Mouse (Mus musculus): ENCODE data around the gene Rpl34. TPM values are rescaled to one million over a fixed set of nuclear protein-coding genes. Genes with fewer than 3 reads are reported as not detected.

Gene Rpl34
- 3,144 and 3,276 TPM in 2 replicates for total RNA-seq (2017)

DNA sequence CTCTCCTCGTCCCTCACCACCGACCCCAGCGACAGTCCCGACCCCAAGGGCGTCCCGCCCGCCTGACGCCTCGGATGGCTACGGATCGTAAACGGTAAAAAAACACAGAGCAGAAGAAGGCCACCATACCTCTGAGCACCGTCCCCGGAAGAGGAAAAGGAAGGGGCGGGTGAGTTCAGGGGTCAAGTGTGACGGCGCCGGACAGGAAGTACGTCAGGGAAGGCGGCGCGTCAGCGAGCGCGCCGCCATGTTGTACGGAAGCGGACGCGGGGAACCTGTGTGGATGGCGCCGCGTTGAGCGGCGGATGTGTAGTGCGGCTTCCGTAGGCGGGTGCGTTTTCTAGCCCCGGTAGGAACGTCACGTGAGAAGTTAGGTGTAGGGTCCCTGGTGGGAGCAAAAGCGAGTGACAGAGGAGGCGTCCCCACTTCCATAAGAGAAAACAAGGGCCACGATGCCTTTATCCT is at the start of gene Rpl34:
Rpl34 (minus strand) TSS at position 210 of the 465 bp plus-strand sequence.
- ATAC-seq (replicated peaks in 1 of 2; ENCODE audit: insufficient read depth in 1 of 2, low FRiP score in 2 of 2, low TSS enrichment in 1 of 2, low read depth in 1 of 2, poor library complexity in 2 of 2, severe bottlenecking in 2 of 2) = peak; percentile 92 to 98

- no peak for ATAC-seq (replicated peaks in 1 of 2; ENCODE audit: insufficient read depth in 1 of 2, low FRiP score in 2 of 2, low TSS enrichment in 1 of 2, low read depth in 1 of 2, poor library complexity in 2 of 2, severe bottlenecking in 2 of 2)
Measured at GRCm38 (mm10) chr3:130768172-130768571, 38.0 kb upstream of the Rpl34 start.

GRCm38 (mm10) chr3:130764091-130764490 is 33.9 kb upstream of the Rpl34 start:
- no peak for ATAC-seq (replicated peaks in 1 of 2; ENCODE audit: insufficient read depth in 1 of 2, low FRiP score in 2 of 2, low TSS enrichment in 1 of 2, low read depth in 1 of 2, poor library complexity in 2 of 2, severe bottlenecking in 2 of 2)

DNA sequence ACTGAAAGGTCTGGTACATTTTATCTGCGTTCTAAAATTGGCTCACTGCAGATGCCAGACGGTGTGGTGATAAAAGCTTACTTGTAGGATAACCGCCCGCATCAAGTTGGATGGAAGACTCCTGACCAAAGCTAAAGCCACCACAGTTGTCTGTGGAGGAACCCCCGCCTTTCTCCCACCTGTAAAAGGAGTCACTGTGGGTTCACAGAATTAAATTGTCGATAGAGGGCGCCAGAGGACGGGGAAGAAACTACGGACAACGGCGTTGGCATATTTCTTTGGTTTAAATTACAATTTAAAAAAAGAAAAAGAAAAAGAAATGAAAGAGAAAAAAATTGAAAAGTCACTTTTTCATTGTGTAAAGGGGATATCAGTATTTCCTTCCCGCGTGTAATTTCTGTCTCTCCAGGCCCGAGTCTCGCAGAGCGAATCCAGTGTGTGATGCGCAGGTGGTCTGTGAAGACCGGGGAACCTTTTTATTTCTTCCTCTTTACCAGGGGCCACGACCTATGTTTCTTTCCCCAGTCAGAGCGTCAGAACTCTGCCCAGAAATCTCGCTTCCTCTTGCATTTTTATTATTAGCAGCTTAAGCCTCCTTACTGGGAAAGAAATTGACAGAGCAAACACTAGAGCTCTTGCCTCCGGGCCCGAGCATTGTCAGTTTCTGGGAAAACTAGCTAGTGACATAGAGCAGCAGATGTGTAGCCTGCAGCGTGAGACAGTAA is 30.7 kb upstream of the Rpl34 start:
- peak; percentile 68 to 71; a peak in 2 of 4 replicates for ATAC-seq (replicated peaks in 1 of 2; ENCODE audit: insufficient read depth in 1 of 2, low FRiP score in 2 of 2, low TSS enrichment in 1 of 2, low read depth in 1 of 2, poor library complexity in 2 of 2, severe bottlenecking in 2 of 2)

DNA sequence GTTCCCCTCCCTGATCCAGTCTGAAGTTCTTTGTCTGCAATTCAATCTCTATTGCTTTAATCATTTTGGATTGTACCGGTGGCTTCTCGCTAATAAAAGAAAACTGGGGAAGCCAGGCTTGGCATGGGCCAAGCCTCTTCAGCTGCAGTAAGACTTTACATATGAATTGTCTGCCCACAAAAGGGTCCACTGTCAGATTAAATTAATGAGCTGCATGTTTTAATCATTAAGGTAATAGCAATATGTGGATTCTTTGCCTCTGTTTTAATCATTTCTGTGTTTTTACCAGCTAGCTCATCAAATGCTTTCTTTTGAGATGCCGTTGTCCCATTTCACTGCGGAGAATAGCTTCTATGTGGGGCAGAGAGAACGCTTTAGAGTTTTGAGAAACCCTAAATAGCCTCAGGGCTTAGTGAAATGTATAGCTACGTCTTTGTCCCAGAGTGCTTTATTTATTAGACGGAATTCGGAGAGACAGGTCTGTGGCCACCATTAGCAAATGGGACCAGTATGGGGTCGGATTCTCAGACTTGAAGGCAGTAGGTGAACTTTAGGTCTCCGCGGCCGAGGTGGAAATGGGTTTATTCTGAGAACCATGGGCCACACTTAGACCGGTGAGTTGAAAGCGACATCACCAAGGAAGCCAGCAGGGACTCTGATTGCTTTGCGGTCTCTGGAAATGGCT is 28.1 kb upstream of the Rpl34 start:
- ATAC-seq (replicated peaks in 1 of 2; ENCODE audit: insufficient read depth in 1 of 2, low FRiP score in 2 of 2, low TSS enrichment in 1 of 2, low read depth in 1 of 2, poor library complexity in 2 of 2, severe bottlenecking in 2 of 2) = no peak

DNA sequence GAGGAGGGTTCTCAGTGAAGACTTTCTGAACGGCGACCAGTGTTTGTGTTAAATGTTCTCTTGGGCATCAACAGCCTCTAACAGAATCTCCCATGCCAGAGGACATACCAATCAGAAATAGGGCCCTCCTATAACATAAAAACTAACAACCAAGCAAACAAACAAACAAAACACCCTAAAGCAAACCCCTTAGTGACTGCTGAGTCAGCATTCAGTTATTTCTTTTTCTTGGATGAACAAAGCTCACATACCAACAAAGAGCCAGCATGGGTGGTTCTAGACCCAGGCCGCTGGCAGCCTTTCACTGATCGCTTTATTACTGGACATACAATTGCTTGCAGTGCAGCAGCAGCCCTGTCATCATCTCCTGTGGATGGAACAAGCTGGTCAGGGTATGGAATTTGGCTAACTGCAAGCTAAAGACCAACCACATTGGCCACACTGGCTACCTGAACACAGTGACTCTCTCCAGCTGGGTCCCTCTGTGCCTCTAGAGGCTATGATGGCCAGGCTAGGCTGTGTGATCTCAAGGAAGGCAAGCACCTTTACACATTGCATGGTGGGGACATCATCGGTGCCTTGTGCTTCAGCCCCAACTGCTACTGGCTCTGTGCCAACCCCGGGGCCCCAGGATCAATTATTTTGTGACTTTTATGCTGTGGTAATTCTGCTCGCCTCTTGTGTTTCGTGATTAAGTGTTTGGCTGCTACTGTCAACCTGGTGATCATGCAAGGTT is 27.1 kb upstream of the Rpl34 start:
- no peak for ATAC-seq (replicated peaks in 1 of 2; ENCODE audit: insufficient read depth in 1 of 2, low FRiP score in 2 of 2, low TSS enrichment in 1 of 2, low read depth in 1 of 2, poor library complexity in 2 of 2, severe bottlenecking in 2 of 2)

GRCm38 (mm10) chr3:130749206-130749605 is 19.0 kb upstream of the Rpl34 start:
- ATAC-seq (replicated peaks in 1 of 2; ENCODE audit: insufficient read depth in 1 of 2, low FRiP score in 2 of 2, low TSS enrichment in 1 of 2, low read depth in 1 of 2, poor library complexity in 2 of 2, severe bottlenecking in 2 of 2) = no peak

DNA sequence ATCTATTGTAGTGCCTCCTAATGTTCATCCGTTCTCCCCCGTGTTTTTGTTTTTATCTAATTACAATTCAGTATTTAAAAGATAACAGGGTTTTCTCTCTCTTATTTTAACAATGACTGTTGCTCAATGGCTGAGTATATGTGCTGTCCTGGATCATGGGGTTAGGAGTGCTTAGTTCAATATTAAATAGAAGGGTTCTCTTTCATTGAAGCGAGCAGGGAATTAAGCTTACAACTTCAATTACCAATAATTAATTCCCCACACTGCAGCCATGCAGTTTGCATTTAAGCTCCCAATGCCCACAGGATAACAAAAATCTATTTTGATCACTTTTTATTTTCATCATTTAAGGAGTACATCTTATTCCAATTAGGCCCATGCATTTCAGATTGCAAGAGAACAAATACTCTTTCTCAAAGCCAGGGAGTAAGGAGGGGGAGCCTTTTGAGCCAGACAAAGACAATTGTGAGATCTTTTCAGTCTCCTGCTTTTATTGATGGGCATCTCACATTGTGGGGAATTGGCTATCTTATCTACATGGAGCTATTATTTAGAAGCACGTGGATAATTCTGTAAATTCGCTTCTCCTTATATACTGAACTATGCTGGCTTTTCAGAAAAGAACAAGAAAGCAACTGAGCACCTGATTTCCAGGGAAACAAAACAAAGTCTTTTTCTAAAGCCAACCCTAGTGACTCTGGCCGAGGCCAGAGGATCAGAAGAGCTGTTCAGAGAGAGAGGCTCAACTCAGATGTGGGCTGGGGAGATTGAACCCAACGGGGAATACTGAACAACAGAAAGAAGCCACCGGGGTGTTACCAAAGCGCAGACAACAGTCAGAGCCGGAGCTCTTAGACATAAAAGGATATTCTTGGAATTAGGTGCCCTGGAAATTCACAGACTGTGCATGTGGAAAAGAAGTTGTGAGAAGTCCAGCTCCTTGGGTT is 16.7 kb upstream of the Rpl34 start:
- ATAC-seq (replicated peaks in 1 of 2; ENCODE audit: insufficient read depth in 1 of 2, low FRiP score in 2 of 2, low TSS enrichment in 1 of 2, low read depth in 1 of 2, poor library complexity in 2 of 2, severe bottlenecking in 2 of 2) = no peak

DNA sequence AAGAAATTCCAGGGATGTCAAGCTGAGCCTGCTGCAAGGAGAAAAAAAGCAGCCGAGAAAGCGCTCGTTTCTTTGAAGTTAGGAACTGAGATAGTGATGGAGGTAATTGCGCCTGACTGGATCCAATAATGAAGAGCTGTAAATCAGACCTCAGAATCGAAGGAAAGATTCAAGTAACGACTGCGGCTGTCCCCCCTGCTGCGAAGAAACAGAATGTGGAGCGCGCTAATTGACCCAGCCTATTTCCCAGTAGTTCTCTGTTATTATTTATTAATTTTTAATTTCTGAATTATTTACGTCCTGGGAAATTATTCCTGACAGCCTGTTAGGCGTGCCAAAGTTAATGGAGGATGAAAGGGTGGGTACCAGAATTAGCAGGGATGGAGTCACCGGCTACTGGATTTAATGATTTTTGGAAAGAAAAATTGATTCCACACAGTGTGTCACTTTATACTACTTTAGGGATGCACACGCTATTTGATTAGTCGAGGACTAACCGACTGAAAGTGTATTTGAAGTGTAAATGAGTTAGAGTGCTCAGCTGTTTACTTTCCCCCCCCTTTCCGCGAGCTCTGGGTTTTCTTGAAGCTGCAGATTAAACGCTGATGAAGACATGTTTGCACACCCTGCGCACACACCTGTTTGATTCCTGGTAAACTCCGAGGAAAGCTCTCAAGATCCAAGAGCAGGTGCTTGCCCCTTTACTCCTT is 7.6 kb upstream of the Rpl34 start:
- no peak for ATAC-seq (replicated peaks in 1 of 2; ENCODE audit: insufficient read depth in 1 of 2, low FRiP score in 2 of 2, low TSS enrichment in 1 of 2, low read depth in 1 of 2, poor library complexity in 2 of 2, severe bottlenecking in 2 of 2)

DNA sequence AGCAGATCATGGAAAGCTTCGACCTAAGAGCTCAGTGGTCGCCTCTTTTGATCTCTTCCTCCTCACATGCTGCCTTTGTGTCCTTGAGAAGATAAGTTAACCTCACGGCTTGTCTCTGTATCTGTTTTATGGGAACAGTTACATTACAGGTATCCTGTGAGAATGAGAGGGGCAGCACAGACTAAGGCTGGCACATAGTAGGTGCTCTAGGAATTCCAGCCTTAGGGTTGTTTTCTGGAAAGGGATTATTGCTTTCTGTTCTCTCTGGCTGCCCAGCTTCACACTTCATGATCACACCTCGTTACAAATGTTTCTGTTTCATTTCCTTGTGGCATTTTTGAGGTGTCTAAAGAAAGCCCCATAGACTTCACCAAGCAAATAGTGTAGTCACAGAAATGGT is 6.6 kb upstream of the Rpl34 start:
- ATAC-seq (replicated peaks in 1 of 2; ENCODE audit: insufficient read depth in 1 of 2, low FRiP score in 2 of 2, low TSS enrichment in 1 of 2, low read depth in 1 of 2, poor library complexity in 2 of 2, severe bottlenecking in 2 of 2) = no peak

DNA sequence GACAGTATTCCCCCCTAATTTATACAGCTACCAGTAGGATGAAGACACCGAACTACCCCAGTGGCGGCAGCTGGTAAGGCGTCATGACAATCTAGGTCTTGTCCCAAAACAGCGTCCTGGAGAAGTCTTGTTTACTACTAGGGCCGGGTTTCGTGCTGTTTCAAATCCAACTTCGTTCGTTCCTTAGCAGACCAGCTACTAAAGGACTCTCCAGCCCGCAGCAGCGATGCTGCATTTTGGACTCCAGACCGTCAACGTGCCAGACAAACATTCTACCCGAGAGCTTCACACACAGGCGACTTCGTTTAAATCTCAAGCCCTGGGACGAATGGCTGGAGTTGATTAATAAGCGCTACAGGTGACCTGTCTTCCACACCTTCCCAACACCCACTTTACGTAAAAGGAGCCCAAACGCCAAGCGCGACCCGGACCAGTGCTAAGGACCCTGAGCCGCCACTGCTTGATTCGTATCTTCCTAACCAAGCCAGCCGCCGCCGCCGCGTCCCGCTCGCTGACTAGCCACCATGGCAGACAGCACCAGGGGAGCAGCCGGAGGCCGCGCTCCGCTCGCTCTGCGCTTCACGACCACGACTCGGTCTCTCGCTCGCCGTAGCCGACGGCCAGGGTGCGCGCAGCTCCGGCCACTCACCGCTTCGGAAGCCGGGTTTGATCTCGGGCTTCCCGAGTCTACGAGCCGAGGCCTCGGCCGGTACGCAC is 568 bp downstream of the Rpl34 start:
- peak; percentile 35 to 49; a peak in 3 of 4 replicates for ATAC-seq (replicated peaks in 1 of 2; ENCODE audit: insufficient read depth in 1 of 2, low FRiP score in 2 of 2, low TSS enrichment in 1 of 2, low read depth in 1 of 2, poor library complexity in 2 of 2, severe bottlenecking in 2 of 2)

GRCm38 (mm10) chr3:130727676-130728075 is 2.5 kb downstream of the Rpl34 start:
- ATAC-seq (replicated peaks in 1 of 2; ENCODE audit: insufficient read depth in 1 of 2, low FRiP score in 2 of 2, low TSS enrichment in 1 of 2, low read depth in 1 of 2, poor library complexity in 2 of 2, severe bottlenecking in 2 of 2) = no peak

GRCm38 (mm10) chr3:130727036-130727435 is 3.2 kb downstream of the Rpl34 start:
- ATAC-seq (replicated peaks in 1 of 2; ENCODE audit: insufficient read depth in 1 of 2, low FRiP score in 2 of 2, low TSS enrichment in 1 of 2, low read depth in 1 of 2, poor library complexity in 2 of 2, severe bottlenecking in 2 of 2) = no peak

DNA sequence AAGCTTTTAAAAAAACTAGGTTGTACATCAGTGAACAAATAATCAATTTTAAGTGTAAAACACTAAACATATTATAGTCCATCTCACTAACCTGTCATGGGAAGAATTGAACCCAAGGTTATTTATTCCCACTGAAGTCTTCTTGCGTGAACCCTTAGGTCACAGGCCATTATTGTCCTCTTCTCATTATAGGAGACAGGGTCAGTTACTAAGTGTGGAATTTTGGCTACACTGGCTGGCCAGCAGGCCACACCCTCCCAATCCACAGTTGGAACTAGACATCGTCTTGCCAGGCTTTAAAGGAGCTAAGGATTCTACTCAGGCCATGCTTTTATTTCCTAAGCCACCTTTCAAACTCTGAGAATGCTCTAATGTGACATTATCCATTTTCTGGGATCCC is 4.5 kb downstream of the Rpl34 start:
- no peak for ATAC-seq (replicated peaks in 1 of 2; ENCODE audit: insufficient read depth in 1 of 2, low FRiP score in 2 of 2, low TSS enrichment in 1 of 2, low read depth in 1 of 2, poor library complexity in 2 of 2, severe bottlenecking in 2 of 2)

GRCm38 (mm10) chr3:130722733-130723478 is 7.3 kb downstream of the Rpl34 start:
- ATAC-seq (replicated peaks in 1 of 2; ENCODE audit: insufficient read depth in 1 of 2, low FRiP score in 2 of 2, low TSS enrichment in 1 of 2, low read depth in 1 of 2, poor library complexity in 2 of 2, severe bottlenecking in 2 of 2) = no peak

Measured in hematopoietic stem cell, adult 5-6 weeks (primary cell).